Mouse (Mus musculus): ENCODE measurements around the gene Fpr-rs6. TPM values are rescaled to one million over a fixed set of nuclear protein-coding genes. Genes with fewer than 3 reads are reported as not detected.

The Fpr-rs6 gene
- not detected in 2 replicates for polyA plus RNA-seq (2016; fragmentation: Nextera tagmentation; extraction: Ambion mirVana)

- H3K9me3 ChIP-seq (replicated peaks) = peaks cover 10% of the 10 kb centered on the region
- H3K27me3 ChIP-seq (replicated peaks) = no peaks in the 10 kb centered on the region
- no peak within 1 kb of the TSS for H3K4me2 ChIP-seq
- H3K4me1 ChIP-seq (replicated peaks) = no peaks in the 10 kb centered on the region
- no peak within 1 kb of the TSS for H3K27ac ChIP-seq (ENCODE audit: poor library complexity, severe bottlenecking)
- ATAC-seq (ENCODE audit: insufficient number of reproducible peaks, low FRiP score) = no peak
- H3K9ac ChIP-seq = no peak within 1 kb of the TSS
- H3K4me3 ChIP-seq = no peak within 1 kb of the TSS
- H3K36me3 ChIP-seq = no peaks in the 10 kb centered on the region
These were observed at the start of gene Fpr-rs6 for GRCm38 (mm10) chr17:20182997-20183396. Gene Fpr-rs6 (minus strand): TSS chr17:20183097.

Other genes starting within 250 kb of the Fpr-rs6 start
- gene Vmn2r104, start 134.8 kb downstream of the Fpr-rs6 start, polyA plus RNA-seq (2016; fragmentation: Nextera tagmentation; extraction: Ambion mirVana) = not detected in 2 replicates
- not detected in 2 replicates for gene Fpr-rs7, start 68.9 kb downstream of the Fpr-rs6 start, polyA plus RNA-seq (2016; fragmentation: Nextera tagmentation; extraction: Ambion mirVana)
- not detected in 2 replicates for gene Vmn2r105, start 52.0 kb upstream of the Fpr-rs6 start, polyA plus RNA-seq (2016; fragmentation: Nextera tagmentation; extraction: Ambion mirVana)
- not detected in 2 replicates for gene Vmn2r106, start 102.5 kb upstream of the Fpr-rs6 start, polyA plus RNA-seq (2016; fragmentation: Nextera tagmentation; extraction: Ambion mirVana)
- gene Vmn2r107, start 162.1 kb upstream of the Fpr-rs6 start, polyA plus RNA-seq (2016; fragmentation: Nextera tagmentation; extraction: Ambion mirVana) = not detected in 2 replicates
- not detected in 2 replicates for gene Vmn1r224, start 231.0 kb upstream of the Fpr-rs6 start, polyA plus RNA-seq (2016; fragmentation: Nextera tagmentation; extraction: Ambion mirVana)

All from heart, embryonic 12.5 days (tissue).